Mouse (Mus musculus) myocyte (in vitro differentiated cells): ENCODE measurements at regions not wholly inside any gene's neighbourhood (a gene's known extent, or its start where the extent isn't known, plus 50 kb on each side); places are given as distances from the start of the nearest gene placed in this dataset.

Experiments used
- E2F4 ChIP-seq: IDR thresholded peaks from one replicate; pipeline ENCODE4 v1.6.1; 2011; ENCODE audit warnings: mild to moderate bottlenecking, control low read depth, moderate library complexity; ENCODE audit not compliant: insufficient read depth
- MAX ChIP-seq: IDR thresholded peaks from one replicate; pipeline ENCODE4 v1.6.1; 2011; ENCODE audit warnings: low read depth, mild to moderate bottlenecking, control low read depth
- MYOD1 ChIP-seq, 3 experiments: IDR thresholded peaks; one replicate each; pipeline ENCODE4 v1.6.1; 2011; ENCODE audit warnings: control low read depth in 2 of 3, low read depth in 2 of 3, mild to moderate bottlenecking in 2 of 3, moderate library complexity in 1 of 3; ENCODE audit not compliant: insufficient read length in 2 of 3, control insufficient read depth in 1 of 3
- MYOG ChIP-seq, 3 experiments: IDR thresholded peaks; one replicate each; pipeline ENCODE4 v1.6.1; 2011; ENCODE audit warnings: control low read depth in 2 of 3, low read depth in 2 of 3, mild to moderate bottlenecking in 2 of 3; ENCODE audit not compliant: insufficient read length in 2 of 3, control insufficient read depth in 1 of 3, insufficient read depth in 1 of 3
- POLR2A ChIP-seq: IDR thresholded peaks from one replicate; pipeline ENCODE4 v1.6.1; 2011; ENCODE audit warnings: low read depth, mild to moderate bottlenecking, control low read depth, moderate library complexity; ENCODE audit not compliant: insufficient read length
- REST ChIP-seq: IDR thresholded peaks from one replicate; pipeline ENCODE4 v1.6.1; 2011; ENCODE audit warnings: mild to moderate bottlenecking, control low read depth, moderate library complexity; ENCODE audit not compliant: insufficient read depth, insufficient read length
- SRF ChIP-seq: IDR thresholded peaks from one replicate; pipeline ENCODE4 v1.6.1; 2011; ENCODE audit warnings: low read depth; ENCODE audit not compliant: control insufficient read depth, insufficient read length
- TCF12 ChIP-seq: IDR thresholded peaks from one replicate; pipeline ENCODE4 v1.6.1; 2011; ENCODE audit warnings: mild to moderate bottlenecking, control low read depth; ENCODE audit not compliant: poor library complexity, insufficient read depth, severe bottlenecking
- USF1 ChIP-seq: IDR thresholded peaks from one replicate; pipeline ENCODE4 v1.6.1; 2011; ENCODE audit warnings: low read depth, mild to moderate bottlenecking, control low read depth, moderate library complexity

DNA sequence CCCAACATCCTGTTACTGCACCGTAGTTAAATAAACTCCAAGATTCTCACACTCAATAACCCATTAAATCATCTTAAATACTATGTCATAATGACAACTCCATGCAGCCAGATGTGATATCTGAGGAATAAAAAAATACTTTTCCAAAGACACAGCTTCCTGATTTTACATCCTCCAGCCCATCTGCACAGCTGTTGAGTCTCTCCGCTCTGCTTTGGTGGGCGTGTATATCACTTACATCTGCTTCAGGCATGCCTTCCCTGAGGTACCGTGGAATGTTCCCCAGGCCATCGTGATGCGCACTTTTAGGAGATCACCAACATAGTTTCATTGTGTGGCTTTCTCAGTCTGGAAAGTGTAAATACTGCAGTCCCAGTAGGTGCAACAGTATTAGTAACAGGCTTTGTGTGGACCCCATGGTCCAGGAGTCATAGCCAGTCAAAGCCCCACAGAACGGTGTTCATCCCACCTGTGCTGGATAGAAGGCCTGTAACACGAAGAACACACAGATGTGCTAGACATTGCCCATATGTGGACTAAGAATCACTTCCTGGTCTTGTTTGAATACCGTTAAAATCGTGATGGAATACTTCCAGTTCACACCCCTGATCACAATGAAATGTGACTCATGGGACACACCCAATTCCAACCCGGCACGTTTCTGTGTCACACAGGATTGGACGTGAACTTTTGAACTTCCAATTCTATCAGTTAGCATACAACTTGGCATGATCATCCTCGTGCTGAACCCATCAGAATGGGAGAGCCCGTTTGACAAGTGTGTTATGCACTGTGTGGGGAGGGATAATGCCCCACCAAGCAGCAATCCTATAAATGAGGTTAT lies 66.0 kb upstream of the Arrdc4 start:
- no peak for TF ChIP-seq REST
- TF ChIP-seq MYOG (IDR thresholded peaks at IDR 0.05; ENCODE audit: control insufficient read depth in 1 of 3, insufficient read depth in 1 of 3, insufficient read length in 2 of 3, low read depth in 2 of 3) = no peak
- no peak for TF ChIP-seq POLR2A
- no peak for TF ChIP-seq TCF12
- no peak for TF ChIP-seq USF1
- no peak for TF ChIP-seq E2F4
- no peak for TF ChIP-seq MAX
- TF ChIP-seq MYOD1 (IDR thresholded peaks at IDR 0.05; ENCODE audit: control insufficient read depth in 1 of 3, insufficient read length in 2 of 3, low read depth in 2 of 3) = no peak
- no peak for TF ChIP-seq SRF
